In genomic region chr17:79029226-79029625, GRCm38 (mm10) we compare ENCODE assay signal across 25 mouse cellular contexts.
"Had no signal": no experiment of that assay in that cellular context is flagged by ENCODE, and none has a peak within 500 bp of the region (broad histone marks: within the 10 kb centered on the region; RNA-seq: fewer than 3 reads in every experiment).

No protein-coding gene starts in this region.

- H3K9me3 ChIP-seq: heart, embryonic 10.5 days; heart, embryonic 12.5 days; hindbrain, embryonic 10.5 days; hindbrain, embryonic 12.5 days; intestine, embryonic 15.5 days; limb, embryonic 10.5 days; limb, embryonic 12.5 days had no signal

- ATAC-seq: forebrain, postnatal 0 days; hindbrain, embryonic 16.5 days; inflammation-experienced regulatory T-cells, adult 6 months; intestine, embryonic 15.5 days; intestine, postnatal 0 days had no signal

- H3K9ac ChIP-seq: forebrain, postnatal 0 days; heart, embryonic 12.5 days; hindbrain, embryonic 12.5 days; hindbrain, embryonic 14.5 days; intestine, embryonic 15.5 days; limb, embryonic 12.5 days; liver, embryonic 14.5 days had no signal

- DNase-seq: forebrain, postnatal 0 days; gastrocnemius, postnatal 14 days; gastrocnemius, postnatal 36 days; heart, adult 11 months; heart, adult 2 months; heart, postnatal 10 days; heart, postnatal 4 days; kidney, adult 18-20 months; kidney, postnatal 25 days; kidney, postnatal 4 days had no signal

- H3K4me1 ChIP-seq: hindbrain, embryonic 10.5 days; hindbrain, embryonic 12.5 days; intestine, embryonic 15.5 days; limb, embryonic 12.5 days had no signal

- H3K27me3 ChIP-seq: heart, embryonic 12.5 days; hindbrain, embryonic 12.5 days; intestine, embryonic 15.5 days; limb, embryonic 12.5 days had no signal

- H3K4me3 ChIP-seq: heart, adult 2 months; heart, embryonic 10.5 days; heart, embryonic 12.5 days; hindbrain, embryonic 10.5 days; hindbrain, embryonic 12.5 days; intestine, embryonic 15.5 days; layer of hippocampus, adult 2 months; left cerebral cortex, adult 2 months; limb, embryonic 10.5 days; limb, embryonic 12.5 days had no signal

- H3K36me3 ChIP-seq: heart, embryonic 10.5 days; heart, embryonic 12.5 days; hindbrain, embryonic 10.5 days; hindbrain, embryonic 12.5 days; intestine, embryonic 15.5 days; limb, embryonic 10.5 days; limb, embryonic 12.5 days had no signal

- H3K4me2 ChIP-seq: heart, embryonic 12.5 days; hindbrain, embryonic 12.5 days; hindbrain, embryonic 14.5 days; intestine, embryonic 15.5 days; limb, embryonic 12.5 days; liver, embryonic 11.5 days had no signal

- H3K27ac ChIP-seq: heart, adult 2 months; heart, embryonic 10.5 days; hindbrain, embryonic 10.5 days; hindbrain, embryonic 12.5 days; hindbrain, embryonic 14.5 days; intestine, embryonic 15.5 days; layer of hippocampus, adult 2 months; left cerebral cortex, adult 2 months; limb, embryonic 10.5 days; limb, embryonic 12.5 days; liver, embryonic 14.5 days had no signal
